In genomic region chr7:131556541-131557271, GRCm38 (mm10) we compare ENCODE assay signal across 8 mouse cellular contexts. TPM values are rescaled to one million over a fixed set of nuclear protein-coding genes. Genes with fewer than 3 reads are reported as not detected.
DNase-seq lines count a peak whose midpoint lies in the region; ATAC-seq and TF ChIP-seq lines count a peak whose summit lies in the region.

No protein-coding gene starts in this region.

- WGBS in intestine, embryonic 14.5 days, result 1% methylated on average over 37 of the region's 37 CpGs

- TF ChIP-seq CTCF in layer of hippocampus, adult 2 months (conservative IDR thresholded peaks at IDR 0.05), result no peak

- peaks cover 62% of the 10 kb centered on the region for H3K4me1 ChIP-seq in megakaryocyte, embryonic 14.5 days
- peaks cover 13% of the 10 kb centered on the region for H3K4me1 ChIP-seq in intestine, embryonic 14.5 days (replicated peaks; ENCODE audit: control insufficient read depth, insufficient read depth, low read length)

- peak overlapping the region; percentile 16; the same call in 1 of the 2 replicates for H3K4me2 ChIP-seq in intestine, embryonic 14.5 days (ENCODE audit: low read length)

- H3K36me3 ChIP-seq in megakaryocyte, embryonic 14.5 days (replicated peaks; ENCODE audit: low read length), result peaks cover under 1% of the 10 kb centered on the region
- peaks cover 5% of the 10 kb centered on the region; the same call in 1 of the 2 replicates for H3K36me3 ChIP-seq in intestine, embryonic 14.5 days (ENCODE audit: control insufficient read depth, insufficient read depth, low read length)

- no peak for ATAC-seq in megakaryocyte, adult 5-6 weeks (ENCODE audit: poor library complexity, severe bottlenecking)
- no peak for ATAC-seq in intestine, embryonic 14.5 days (replicated peaks; ENCODE audit: low FRiP score, low TSS enrichment, low read depth)

- peak; percentile 9 for DNase-seq in adrenal gland, adult 2 months
- no peak for DNase-seq in adrenal gland, postnatal 4 days (ENCODE audit: low spot score in 2 of 2)
- peak; percentile 85 for DNase-seq in intestine, embryonic 14.5 days (ENCODE audit: low spot score)
- DNase-seq in retina, embryonic 14.5 days (ENCODE audit: low spot score), result peak; percentile 34
- DNase-seq in cerebellum, postnatal 36 days, result no peak
- DNase-seq in layer of hippocampus, adult 2 months (ENCODE audit: low spot score in 2 of 2), result no peak

- no peaks in the 10 kb centered on the region for H3K9me3 ChIP-seq in megakaryocyte, embryonic 14.5 days
- no peaks in the 10 kb centered on the region for H3K9me3 ChIP-seq in intestine, embryonic 14.5 days (ENCODE audit: control insufficient read depth, low read length)

- peaks cover 70% of the 10 kb centered on the region for H3K27me3 ChIP-seq in megakaryocyte, embryonic 14.5 days (replicated peaks)
- peaks cover 78% of the 10 kb centered on the region for H3K27me3 ChIP-seq in intestine, embryonic 14.5 days (replicated peaks; ENCODE audit: control insufficient read depth, insufficient read depth, low read length)

- H3K27ac ChIP-seq in intestine, embryonic 14.5 days (ENCODE audit: low read depth), result no peak overlapping the region
- no peak overlapping the region for H3K27ac ChIP-seq in layer of hippocampus, adult 2 months

- H3K4me3 ChIP-seq in megakaryocyte, embryonic 14.5 days (replicated peaks), result peak overlapping the region; percentile 78
- H3K4me3 ChIP-seq in intestine, embryonic 14.5 days (ENCODE audit: low read depth, low read length), result no peak overlapping the region
- H3K4me3 ChIP-seq in layer of hippocampus, adult 2 months, result no peak overlapping the region

- H3K9ac ChIP-seq in intestine, embryonic 14.5 days (ENCODE audit: low read length), result no peak overlapping the region

RNA-seq across cellular contexts. Expression of gene Bub3, which starts 3.3 kb away (rescaled TPM):
- 10 to 100 TPM; 67.0 to 82.2 TPM for total RNA-seq in adrenal gland, adult 2 months (2021)
- polyA plus RNA-seq in adrenal gland, adult 2 months (2012; rRNA removed), result 31.8 and 39.6 TPM in 2 replicates
- total RNA-seq in adrenal gland, postnatal 4 days (2021), result 10 to 100 TPM; 85.6 to 86.3 TPM
- 3.4 and 51.6 TPM in 2 replicates for polyA plus RNA-seq in megakaryocyte, embryonic 14.5 days (2012; ENCODE audit: insufficient read depth, low replicate concordance)
- 151 and 167 TPM in 2 replicates for total RNA-seq in megakaryocyte, adult 5-6 weeks (2015)
- total RNA-seq in megakaryocyte, adult 5-6 weeks (2017), result 89.6 and 91.0 TPM in 2 replicates
- polyA plus RNA-seq in intestine, embryonic 14.5 days (2014; fragmentation: Nextera tagmentation; extraction: Ambion mirVana), result 235 TPM in 2 replicates
- total RNA-seq in layer of hippocampus, adult 2 months (2021), result 10 to 100 TPM; 59.4 to 66.3 TPM

RNA-seq across cellular contexts. Expression of gene Hmx2, which starts 8.1 kb away (rescaled TPM):
- total RNA-seq in adrenal gland, adult 2 months (2021), result not detected
- not detected in 2 replicates for polyA plus RNA-seq in adrenal gland, adult 2 months (2012; rRNA removed)
- total RNA-seq in adrenal gland, postnatal 4 days (2021), result under 1 TPM in 1 of 2 experiments, not detected in 1; 0.25 TPM
- polyA plus RNA-seq in megakaryocyte, embryonic 14.5 days (2012; ENCODE audit: insufficient read depth, low replicate concordance), result 0.19 TPM in 1 of 2 replicates, not detected in the other
- total RNA-seq in megakaryocyte, adult 5-6 weeks (2015), result 0.18 TPM in 1 of 2 replicates, not detected in the other
- 0.33 TPM in 1 of 2 replicates, not detected in the other for total RNA-seq in megakaryocyte, adult 5-6 weeks (2017)
- polyA plus RNA-seq in intestine, embryonic 14.5 days (2014; fragmentation: Nextera tagmentation; extraction: Ambion mirVana), result 1.6 and 1.8 TPM in 2 replicates
- total RNA-seq in layer of hippocampus, adult 2 months (2021), result not detected

RNA-seq across cellular contexts. Expression of gene Hmx3, which starts 14.0 kb away (rescaled TPM):
- not detected for total RNA-seq in adrenal gland, adult 2 months (2021)
- not detected in 2 replicates for polyA plus RNA-seq in adrenal gland, adult 2 months (2012; rRNA removed)
- total RNA-seq in adrenal gland, postnatal 4 days (2021), result not detected
- polyA plus RNA-seq in megakaryocyte, embryonic 14.5 days (2012; ENCODE audit: insufficient read depth, low replicate concordance), result not detected in 2 replicates
- not detected in 2 replicates for total RNA-seq in megakaryocyte, adult 5-6 weeks (2015)
- not detected in 2 replicates for total RNA-seq in megakaryocyte, adult 5-6 weeks (2017)
- 0.73 and 1.4 TPM in 2 replicates for polyA plus RNA-seq in intestine, embryonic 14.5 days (2014; fragmentation: Nextera tagmentation; extraction: Ambion mirVana)
- not detected for total RNA-seq in layer of hippocampus, adult 2 months (2021)

Comparison
In these comparisons a context has a peak if more than half of its experiments do, and no peak if none do; other contexts are left out.
1. DNase-seq: peak in adrenal gland, adult 2 months (single experiment), intestine, embryonic 14.5 days (single experiment) and retina, embryonic 14.5 days (single experiment); none in adrenal gland, postnatal 4 days (0 of 2), cerebellum, postnatal 36 days (0 of 2) and layer of hippocampus, adult 2 months (0 of 2).